Mouse (Mus musculus) bone marrow macrophage, adult 2 months (primary cell): Measurements from ENCODE around the gene Mblac2. TPM values are rescaled to one million over a fixed set of nuclear protein-coding genes. Genes with fewer than 3 reads are reported as not detected.

ENCODE experiments used
- H3K27ac ChIP-seq: 2 replicates; pipeline ENCODE4 v1.5.1; 2012; ENCODE audit warnings: low read depth, low read length; ENCODE audit not compliant: insufficient read depth
- H3K4me1 ChIP-seq: 2 replicates; pipeline ENCODE4 v1.6.1; 2012; ENCODE audit warnings: low read length; ENCODE audit not compliant: control insufficient read depth, insufficient read depth
- H3K4me3 ChIP-seq: 2 replicates; pipeline ENCODE4 v1.5.1; 2012; ENCODE audit warnings: mild to moderate bottlenecking, low read length, moderate library complexity; ENCODE audit not compliant: insufficient read depth
- CTCF ChIP-seq: IDR thresholded peaks from 2 replicates; pipeline ENCODE4 v1.5.1; 2012; ENCODE audit warnings: low read depth, mild to moderate bottlenecking, low read length, moderate library complexity
- POLR2A ChIP-seq: IDR thresholded peaks from 2 replicates; pipeline ENCODE4 v1.6.1; 2012; ENCODE audit warnings: mild to moderate bottlenecking, low read depth, low read length, borderline replicate concordance
- polyA plus RNA-seq: library from polyadenylated mRNA; stranded (reverse); fragments of >200 nt; gene quantifications from 2 replicates; pipeline ENCODE4 v1.2.4, GENCODE M21; 2012; ENCODE audit not compliant: missing spikeins, insufficient read depth, insufficient read length

The Mblac2 gene
- polyA plus RNA-seq, 1 experiment: 8.6 TPM

DNA sequence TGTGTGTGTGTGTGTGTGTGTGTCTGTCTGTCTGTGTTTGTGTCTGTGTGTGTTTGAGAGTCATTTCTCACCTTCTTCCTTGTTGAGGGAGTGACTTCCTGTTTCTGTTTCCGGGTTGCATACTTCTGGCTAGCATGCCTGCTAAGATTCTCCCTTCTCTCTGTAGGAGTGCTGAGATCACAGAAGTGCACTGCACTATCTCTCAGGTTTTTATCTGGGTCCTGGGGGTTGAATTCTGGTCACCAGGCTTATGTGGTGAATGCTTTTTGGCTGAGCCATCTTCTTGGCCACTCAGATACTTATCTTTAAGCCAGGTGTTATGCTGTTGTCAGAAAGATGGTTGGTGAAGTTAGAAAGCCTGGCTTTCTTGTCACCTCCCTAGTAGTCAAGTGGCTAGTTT is 82.7 kb downstream of the Mblac2 start:
- peak overlapping the region; percentile 33; the same call in 1 of the 2 replicates for H3K27ac ChIP-seq
- no peak for TF ChIP-seq CTCF
- no peak for TF ChIP-seq POLR2A
- H3K4me3 ChIP-seq: no peak overlapping the region
- H3K4me1 ChIP-seq: peaks cover 2% of the 10 kb centered on the region; the same call in 1 of the 2 replicates

DNA sequence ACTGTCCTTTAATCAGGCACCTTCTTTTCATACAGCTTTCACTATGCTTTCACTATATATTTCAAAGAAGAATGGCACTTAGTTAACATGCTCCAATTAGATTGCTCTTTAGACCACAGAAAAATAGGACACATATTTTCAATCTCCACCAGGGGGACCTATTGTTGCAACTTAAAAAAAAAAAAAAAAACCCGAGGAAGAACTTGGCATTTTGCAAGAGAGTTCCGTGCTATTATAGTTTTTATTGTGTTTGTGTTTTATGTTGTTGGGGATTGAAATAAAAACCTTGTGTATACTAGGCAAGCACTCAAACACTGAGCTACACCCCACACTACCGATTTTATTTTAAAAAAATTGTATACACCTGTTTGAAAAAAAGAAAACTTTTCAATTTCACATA is 90.0 kb downstream of the Mblac2 start:
- no peak for TF ChIP-seq CTCF
- TF ChIP-seq POLR2A: no peak
- H3K4me1 ChIP-seq: no peaks in the 10 kb centered on the region
- H3K4me3 ChIP-seq: no peak overlapping the region
- no peak overlapping the region for H3K27ac ChIP-seq

Other genes with a start within 250 kb of the Mblac2 start
- 0.41 and 0.58 TPM in 2 replicates for gene Adgrv1, start 78.2 kb upstream of the Mblac2 start, polyA plus RNA-seq
- 18.4 and 18.9 TPM in 2 replicates for gene Lysmd3, start 53.7 kb upstream of the Mblac2 start, polyA plus RNA-seq
- gene Polr3g, start 328 bp upstream of the Mblac2 start, polyA plus RNA-seq: 3.2 and 3.6 TPM in 2 replicates
- 93.8 and 107 TPM in 2 replicates for gene Cetn3, start 71.7 kb downstream of the Mblac2 start, polyA plus RNA-seq